Mouse (Mus musculus) liver, adult 2 months (tissue): ENCODE measurements around the gene Krtap5-2.

ENCODE experiments used
- CTCF ChIP-seq: fragments of 200-500 bp; IDR thresholded peaks from 2 replicates; pipeline ENCODE4 v1.5.1; 2011; ENCODE audit warnings: low read depth, low read length, control low read depth
- POLR2A ChIP-seq: fragments of 200-500 bp; IDR thresholded peaks from 2 replicates; pipeline ENCODE4 v1.6.1; 2011; ENCODE audit warnings: low read length, control low read depth; ENCODE audit not compliant: insufficient read depth; ENCODE audit errors: extremely low read depth

- no peak for TF ChIP-seq POLR2A
- TF ChIP-seq CTCF = no peak
Measured at GRCm38 (mm10) chr7:142128843-142129242, 47.0 kb downstream of the Krtap5-2 start.
